Mouse (Mus musculus): Measurements from ENCODE around the gene Zfp280d.

DNA sequence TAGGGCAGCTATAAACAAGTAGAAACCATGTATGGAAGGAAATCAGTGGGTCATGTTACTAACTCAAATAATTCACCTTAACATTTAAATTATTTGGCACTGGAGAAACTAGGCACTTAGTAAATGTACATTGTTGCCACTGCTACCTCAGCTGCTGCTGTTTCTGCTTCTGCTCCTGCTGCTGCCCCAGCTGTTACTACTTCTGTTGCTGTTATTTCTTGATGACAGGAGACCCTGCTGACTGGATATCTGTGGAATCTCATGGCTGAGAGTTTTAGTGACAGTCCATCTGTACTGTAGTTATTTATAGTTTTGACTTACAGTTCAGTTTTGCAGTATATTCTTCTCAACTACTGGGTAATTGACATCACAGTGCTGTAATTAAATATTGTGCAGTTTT is 69.2 kb downstream of the Zfp280d start:
- TF ChIP-seq CHD2 (IDR thresholded peaks at IDR 0.05; ENCODE audit: low read depth, low read length) (no peak), HCFC1 (IDR thresholded peaks at IDR 0.05; ENCODE audit: borderline replicate concordance, insufficient read depth, low read length) (no peak), ZNF384 (IDR thresholded peaks at IDR 0.05; ENCODE audit: low read depth, low read length) (no peak)
